Mouse (Mus musculus): ENCODE results near the gene Ccdc24.

GRCm38 (mm10) chr4:117843101-117843500 lies 29.3 kb downstream of the Ccdc24 start:
- no peak for TF ChIP-seq GATA1 (IDR thresholded peaks at IDR 0.05; ENCODE audit: low read length)
- no peak for TF ChIP-seq TAL1 (IDR thresholded peaks at IDR 0.05; ENCODE audit: low read length)

Data from erythroblast, embryonic 14.5 days (primary cell).